Mouse (Mus musculus) ES-Bruce4 (cell line): ENCODE measurements at regions not wholly inside any gene's neighbourhood (a gene's known extent, or its start where the extent isn't known, plus 50 kb on each side); places are given as distances from the start of the nearest gene placed in this dataset.

Experiments used
- CTCF ChIP-seq: IDR thresholded peaks from one replicate; pipeline ENCODE4 v1.8.1; 2011; ENCODE audit warnings: low read depth, low read length
- EP300 ChIP-seq: IDR thresholded peaks from 2 replicates; pipeline ENCODE4 v1.6.1; 2011; ENCODE audit warnings: low read depth, low read length; ENCODE audit not compliant: insufficient read depth
- POLR2A ChIP-seq: IDR thresholded peaks from one replicate; pipeline ENCODE4 v1.8.1; 2011; ENCODE audit warnings: low read length; ENCODE audit not compliant: insufficient read depth

GRCm38 (mm10) chr2:147985261-147985575, 61.6 kb downstream of the Foxa2 start:
- TF ChIP-seq POLR2A: no peak
- TF ChIP-seq CTCF: no peak
- TF ChIP-seq EP300: no peak
